Mouse (Mus musculus) skeletal muscle tissue, adult 2 months (tissue): Measurements from ENCODE around the gene Atp5g1.

Source experiments
- DNase-seq: peaks from one replicate; pipeline ENCODE4 v3.0.0-alpha.2; 2012; ENCODE audit warnings: low read depth, low spot score

The Atp5g1 gene

DNA sequence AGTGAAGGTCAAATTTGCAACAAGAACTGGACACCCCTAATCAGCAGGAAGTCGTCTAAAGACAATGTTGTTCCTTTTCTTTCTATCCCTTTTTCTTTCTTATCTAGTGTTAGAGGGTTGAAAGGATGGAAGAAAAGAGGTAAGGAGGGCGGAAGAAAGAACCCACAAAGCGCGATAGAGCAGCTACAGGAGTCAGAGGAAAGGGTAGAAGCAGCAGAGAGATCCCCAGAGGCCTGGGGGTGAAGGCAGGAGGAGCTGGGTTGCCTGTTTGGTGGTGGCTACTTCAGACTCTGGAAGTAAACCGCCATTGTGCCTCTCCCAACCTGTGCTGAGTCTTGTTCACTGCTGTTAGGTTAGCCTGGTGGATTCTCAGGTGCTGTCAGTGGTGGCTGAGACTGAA is 47.3 kb downstream of the Atp5g1 start:
- no peak for DNase-seq

DNA sequence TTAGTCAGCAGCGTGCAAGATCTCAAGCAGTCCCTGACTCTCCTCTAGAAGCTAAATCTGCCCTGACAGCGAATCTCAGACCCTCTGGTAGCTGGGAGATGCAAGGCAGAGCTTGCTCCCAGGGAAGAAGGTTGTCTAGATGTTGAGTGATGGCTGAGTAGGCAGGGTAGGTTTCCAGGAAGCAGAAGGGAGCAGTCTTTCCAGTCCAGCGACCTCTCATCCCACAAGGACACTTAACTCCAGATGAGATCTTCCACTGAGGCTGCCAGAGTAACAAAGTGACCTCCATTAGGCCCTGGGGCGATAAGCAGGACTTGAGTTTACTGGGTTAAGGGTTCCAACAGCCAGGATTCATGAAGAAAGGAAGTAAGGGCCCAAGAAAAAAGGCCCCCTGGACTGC is 54.8 kb downstream of the Atp5g1 start:
- DNase-seq = no peak
